ENCODE assay signal across 21 mouse cellular contexts in genomic region chr4:33074406-33074805, GRCm38 (mm10). TPM values are rescaled to one million over a fixed set of nuclear protein-coding genes. Genes with fewer than 3 reads are reported as not detected.
"Had no signal": no experiment of that assay in that cellular context is flagged by ENCODE, and none has a peak within 500 bp of the region (broad histone marks: within the 10 kb centered on the region; RNA-seq: fewer than 3 reads in every experiment).

No protein-coding gene starts in this region.

- H3K27ac ChIP-seq: neural tube, embryonic 13.5 days; neural tube, embryonic 15.5 days; stomach, embryonic 15.5 days; stomach, postnatal 0 days had no signal

- H3K27me3 ChIP-seq: neural tube, embryonic 13.5 days; neural tube, embryonic 15.5 days; stomach, embryonic 15.5 days had no signal

- H3K4me2 ChIP-seq: neural tube, embryonic 13.5 days; neural tube, embryonic 15.5 days; stomach, embryonic 15.5 days had no signal

- H3K36me3 ChIP-seq: neural tube, embryonic 13.5 days; neural tube, embryonic 15.5 days; stomach, embryonic 15.5 days had no signal

- H3K9me3 ChIP-seq: neural tube, embryonic 13.5 days; neural tube, embryonic 15.5 days; stomach, embryonic 15.5 days had no signal

- H3K4me1 ChIP-seq: neural tube, embryonic 13.5 days; neural tube, embryonic 15.5 days; stomach, embryonic 15.5 days had no signal

- H3K9ac ChIP-seq: neural tube, embryonic 13.5 days; neural tube, embryonic 15.5 days; stomach, embryonic 15.5 days had no signal

- H3K4me3 ChIP-seq: neural tube, embryonic 13.5 days; neural tube, embryonic 15.5 days; stomach, embryonic 15.5 days had no signal

- DNase-seq: retina, postnatal 1 day; right cerebral cortex, adult 18-20 months; right cerebral cortex, postnatal 14 days; right cerebral cortex, postnatal 25 days; right cerebral cortex, postnatal 4 days; spleen, adult 18-20 months; thymus, adult 18-20 months; thymus, adult 2 months; thymus, postnatal 14 days; thymus, postnatal 25 days; thymus, postnatal 36 days; thymus, postnatal 4 days had no signal

RNA-seq across cellular contexts. Expression of gene Gabrr1, which starts 57.9 kb away (rescaled TPM):
- polyA plus RNA-seq: spleen, adult 2 months; stomach, embryonic 14.5 days; stomach, embryonic 15.5 days; stomach, embryonic 16.5 days; stomach, postnatal 0 days; thymus, postnatal 0 days; urinary bladder, adult 2 months had no signal
